Mouse (Mus musculus): ENCODE data around the gene Mucl3. TPM values are rescaled to one million over a fixed set of nuclear protein-coding genes. Genes with fewer than 3 reads are reported as not detected.

The Mucl3 gene
- polyA plus RNA-seq, 1 experiment from 2014 or later: not detected

DNA sequence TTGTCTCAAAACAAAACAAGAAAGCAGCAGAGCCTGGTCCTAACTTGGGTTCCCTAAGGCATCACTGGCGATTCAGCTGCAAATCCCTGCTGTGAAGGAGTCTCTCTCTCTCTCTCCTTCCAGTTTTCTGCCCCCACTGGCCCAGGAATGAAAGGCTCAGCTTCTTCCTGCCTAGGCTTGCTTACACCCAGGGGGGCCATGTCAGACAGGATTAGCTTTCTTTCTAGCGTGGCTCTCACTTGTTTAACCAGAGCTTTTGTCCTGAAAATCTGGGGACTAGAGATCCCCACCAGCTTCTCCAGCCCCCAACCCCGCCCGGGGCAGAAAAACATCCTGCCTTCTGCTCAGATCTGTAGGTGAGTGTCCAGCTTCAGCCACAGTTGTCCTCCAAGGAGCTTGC lies 55.1 kb downstream of the Mucl3 start:
- Histone ChIP-seq H3K27me3 (replicated peaks; ENCODE audit: control insufficient read depth, insufficient read depth, low read length) (no peaks in the 10 kb centered on the region), H3K4me1 (ENCODE audit: control insufficient read depth, insufficient read depth, low read length) (no peaks in the 10 kb centered on the region), H3K36me3 (ENCODE audit: control insufficient read depth, insufficient read depth, low read length) (no peaks in the 10 kb centered on the region), H3K27ac (ENCODE audit: low read depth, low read length) (no peak overlapping the region), H3K4me2 (ENCODE audit: low read length) (no peak overlapping the region), H3K4me3 (ENCODE audit: low read depth, low read length) (no peak overlapping the region), H3K9ac (ENCODE audit: low read length) (no peak overlapping the region), H3K9me3 (replicated peaks; ENCODE audit: control insufficient read depth, low read length) (no peaks in the 10 kb centered on the region)
- WGBS: 8% methylated on average over 4 of the region's 4 CpGs
- ATAC-seq (no peak), DNase-seq (ENCODE audit: low spot score) (no peak)

DNA sequence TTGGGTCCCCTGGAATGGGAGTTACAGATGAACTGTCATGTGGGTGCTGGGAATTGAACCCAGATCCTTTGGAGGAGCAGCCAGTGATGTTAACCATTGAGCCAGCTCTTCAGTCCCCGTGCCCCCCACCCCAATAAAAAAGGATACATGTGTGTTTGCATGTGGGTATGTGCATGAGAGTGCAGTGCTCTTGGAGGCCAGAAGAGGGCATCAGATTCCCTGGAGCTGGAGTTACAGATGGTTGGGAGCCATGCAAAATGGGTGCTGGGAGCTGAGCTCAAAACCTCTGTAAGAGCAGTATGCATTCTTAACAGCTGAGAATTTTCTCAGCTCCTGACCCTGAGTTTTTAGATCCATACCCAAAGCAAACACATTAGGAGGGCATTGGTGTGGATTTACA lies 56.2 kb downstream of the Mucl3 start:
- ATAC-seq: no peak
- Histone ChIP-seq H3K4me2 (ENCODE audit: low read length) (no peak overlapping the region), H3K27me3 (replicated peaks; ENCODE audit: control insufficient read depth, insufficient read depth, low read length) (no peaks in the 10 kb centered on the region), H3K9me3 (replicated peaks; ENCODE audit: control insufficient read depth, low read length) (no peaks in the 10 kb centered on the region), H3K36me3 (ENCODE audit: control insufficient read depth, insufficient read depth, low read length) (no peaks in the 10 kb centered on the region), H3K27ac (ENCODE audit: low read depth, low read length) (no peak overlapping the region), H3K9ac (ENCODE audit: low read length) (no peak overlapping the region), H3K4me3 (ENCODE audit: low read depth, low read length) (no peak overlapping the region), H3K4me1 (ENCODE audit: control insufficient read depth, insufficient read depth, low read length) (no peaks in the 10 kb centered on the region)
- DNase-seq (ENCODE audit: low spot score): no peak
- 96% methylated on average over 1 of the region's 1 CpGs for WGBS

Other genes starting within 250 kb of the Mucl3 start
- 0.28 and 0.38 TPM in 2 replicates for gene H2-Q6, start 218.8 kb downstream of the Mucl3 start, polyA plus RNA-seq (2014; fragmentation: Nextera tagmentation; extraction: Ambion mirVana)
- 1.5 and 2.0 TPM in 2 replicates for gene H2-Q7, start 204.5 kb downstream of the Mucl3 start, polyA plus RNA-seq (2014; fragmentation: Nextera tagmentation; extraction: Ambion mirVana)
- 0.23 TPM in 1 of 2 replicates, not detected in the other for gene H2-Q10, start 173.6 kb downstream of the Mucl3 start, polyA plus RNA-seq (2014; fragmentation: Nextera tagmentation; extraction: Ambion mirVana)
- gene Pou5f1, start 137.7 kb downstream of the Mucl3 start, polyA plus RNA-seq (2014; fragmentation: Nextera tagmentation; extraction: Ambion mirVana): 0.20 TPM in 1 of 2 replicates, not detected in the other
- gene Tcf19, start 126.9 kb downstream of the Mucl3 start, polyA plus RNA-seq (2014; fragmentation: Nextera tagmentation; extraction: Ambion mirVana): 40.8 and 48.8 TPM in 2 replicates
- 4.7 and 6.5 TPM in 2 replicates for gene Cchcr1, start 126.6 kb downstream of the Mucl3 start, polyA plus RNA-seq (2014; fragmentation: Nextera tagmentation; extraction: Ambion mirVana)
- 0.28 and 0.36 TPM in 2 replicates for gene Psors1c2, start 110.5 kb downstream of the Mucl3 start, polyA plus RNA-seq (2014; fragmentation: Nextera tagmentation; extraction: Ambion mirVana)
- gene Cdsn, start 91.6 kb downstream of the Mucl3 start, polyA plus RNA-seq (2014; fragmentation: Nextera tagmentation; extraction: Ambion mirVana): 0.06 TPM in 1 of 2 replicates, not detected in the other
- not detected in 2 replicates for gene 2300002M23Rik, start 76.2 kb downstream of the Mucl3 start, polyA plus RNA-seq (2014; fragmentation: Nextera tagmentation; extraction: Ambion mirVana)
- 0.51 TPM in 1 of 2 replicates, not detected in the other for gene Sfta2, start 42.1 kb downstream of the Mucl3 start, polyA plus RNA-seq (2014; fragmentation: Nextera tagmentation; extraction: Ambion mirVana)
- not detected in 2 replicates for gene Gm9573, start 17.1 kb downstream of the Mucl3 start, polyA plus RNA-seq (2014; fragmentation: Nextera tagmentation; extraction: Ambion mirVana)
- gene Vars2, start 23.9 kb upstream of the Mucl3 start, polyA plus RNA-seq (2014; fragmentation: Nextera tagmentation; extraction: Ambion mirVana): 9.3 and 11.5 TPM in 2 replicates
- gene Gtf2h4, start 30.0 kb upstream of the Mucl3 start, polyA plus RNA-seq (2014; fragmentation: Nextera tagmentation; extraction: Ambion mirVana): 36.9 and 38.2 TPM in 2 replicates
- 62.0 and 74.5 TPM in 2 replicates for gene Ddr1, start 60.9 kb upstream of the Mucl3 start, polyA plus RNA-seq (2014; fragmentation: Nextera tagmentation; extraction: Ambion mirVana)
- 4.6 and 5.0 TPM in 2 replicates for gene Ier3, start 178.0 kb upstream of the Mucl3 start, polyA plus RNA-seq (2014; fragmentation: Nextera tagmentation; extraction: Ambion mirVana)
- 68.5 and 78.2 TPM in 2 replicates for gene Flot1, start 179.5 kb upstream of the Mucl3 start, polyA plus RNA-seq (2014; fragmentation: Nextera tagmentation; extraction: Ambion mirVana)
- 2,004 and 2,051 TPM in 2 replicates for gene Tubb5, start 194.6 kb upstream of the Mucl3 start, polyA plus RNA-seq (2014; fragmentation: Nextera tagmentation; extraction: Ambion mirVana)
- 12.2 and 14.4 TPM in 2 replicates for gene Mdc1, start 197.8 kb upstream of the Mucl3 start, polyA plus RNA-seq (2014; fragmentation: Nextera tagmentation; extraction: Ambion mirVana)
- 23.9 and 29.6 TPM in 2 replicates for gene Nrm, start 217.6 kb upstream of the Mucl3 start, polyA plus RNA-seq (2014; fragmentation: Nextera tagmentation; extraction: Ambion mirVana)
- gene Ppp1r18, start 221.9 kb upstream of the Mucl3 start, polyA plus RNA-seq (2014; fragmentation: Nextera tagmentation; extraction: Ambion mirVana): 21.2 and 22.0 TPM in 2 replicates
- gene Dhx16, start 236.1 kb upstream of the Mucl3 start, polyA plus RNA-seq (2014; fragmentation: Nextera tagmentation; extraction: Ambion mirVana): 29.3 and 31.8 TPM in 2 replicates

Data from forebrain, embryonic 14.5 days (tissue).